Mouse (Mus musculus): Measurements from ENCODE around the gene Gm17087.

Gene Gm17087

DNA sequence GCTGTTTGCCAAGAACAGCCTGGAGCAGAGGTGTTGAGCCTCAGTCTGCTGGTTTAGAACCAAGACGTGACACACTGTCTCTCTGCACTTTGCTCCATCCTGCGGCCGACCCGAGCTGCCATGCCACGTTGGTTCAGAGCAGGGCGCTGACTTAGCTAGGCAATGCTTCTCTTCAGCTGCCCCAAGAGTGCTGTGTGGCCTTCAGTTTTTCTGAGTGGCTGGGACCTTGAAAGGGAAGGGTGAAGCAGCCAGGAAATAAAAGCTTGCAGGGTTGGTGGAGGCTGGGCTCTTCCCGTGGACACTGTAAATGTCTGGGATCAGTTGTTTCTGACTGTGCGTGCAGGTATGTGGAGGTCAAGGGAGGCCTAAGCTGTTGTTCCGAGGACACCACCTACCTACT lies 20.4 kb downstream of the Gm17087 start:
- DNase-seq (ENCODE audit: low spot score in 2 of 2), result no peak

DNA sequence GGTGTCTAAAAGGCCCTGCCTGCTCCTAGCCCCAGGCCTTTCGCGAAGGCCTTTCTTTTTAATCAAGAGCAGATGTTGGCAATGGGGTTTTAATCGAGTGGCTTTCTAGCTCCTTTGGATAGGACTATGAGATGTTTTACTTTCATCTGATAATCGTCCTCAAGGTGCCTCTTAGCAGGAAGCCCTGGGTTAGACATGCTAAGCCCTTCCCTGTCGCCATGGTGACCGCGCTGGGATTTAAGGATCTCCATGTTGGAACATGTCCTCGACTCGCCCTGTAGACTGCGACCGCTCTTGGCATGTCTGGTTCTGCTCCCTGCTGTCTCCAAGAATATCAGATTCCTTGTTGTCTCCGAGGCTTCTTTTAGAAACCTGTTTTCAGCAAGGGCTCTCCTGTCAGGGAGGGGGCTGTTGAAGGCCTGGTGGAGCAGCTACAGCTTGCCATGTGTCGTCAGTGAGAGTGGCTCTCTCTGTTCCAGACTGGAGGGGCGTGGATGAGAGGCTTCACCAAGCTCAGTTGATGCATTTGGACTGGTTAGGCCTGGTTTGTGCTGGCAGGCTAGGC lies 24.7 kb downstream of the Gm17087 start:
- DNase-seq (ENCODE audit: low spot score in 2 of 2), result no peak

DNA sequence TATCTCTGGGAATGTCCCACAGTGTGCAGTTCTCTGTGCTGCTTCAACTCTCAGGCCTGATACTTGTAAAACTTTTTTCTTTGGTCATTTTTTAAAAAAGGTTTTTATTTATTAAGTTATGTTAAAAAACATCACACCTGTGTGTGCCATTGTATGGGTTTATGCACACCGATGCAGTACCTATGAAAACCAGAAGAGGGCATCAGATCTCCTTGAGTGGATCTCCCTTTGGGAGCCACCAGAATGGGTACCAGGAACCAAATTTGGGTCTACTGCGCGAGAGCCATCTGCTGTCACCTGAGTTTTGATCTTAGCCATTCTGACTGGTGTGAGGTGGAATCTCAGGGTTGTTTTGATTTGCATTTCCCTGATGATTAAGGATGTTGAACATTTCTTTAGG lies 28.6 kb downstream of the Gm17087 start:
- DNase-seq (ENCODE audit: low spot score in 2 of 2), result no peak

DNA sequence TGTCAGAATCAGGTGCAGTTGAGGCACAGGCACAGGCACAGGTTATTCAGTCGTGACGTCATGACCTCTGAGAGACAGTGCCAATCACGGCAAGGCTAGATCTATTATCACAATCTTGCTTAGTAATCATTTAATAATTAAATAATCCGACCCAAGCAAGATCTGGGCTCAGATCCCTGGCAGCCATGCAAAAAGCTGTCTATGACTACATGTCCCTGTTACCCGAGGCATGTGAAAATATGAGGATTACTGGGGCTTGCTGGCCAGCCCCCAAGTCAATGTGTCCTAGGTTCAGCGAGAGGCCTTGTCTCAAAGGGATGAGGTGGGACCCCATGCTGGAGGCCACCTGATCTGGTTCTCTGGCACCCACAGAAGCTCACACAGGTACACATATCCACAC lies 30.2 kb downstream of the Gm17087 start:
- DNase-seq (ENCODE audit: low spot score in 2 of 2), result no peak

DNA sequence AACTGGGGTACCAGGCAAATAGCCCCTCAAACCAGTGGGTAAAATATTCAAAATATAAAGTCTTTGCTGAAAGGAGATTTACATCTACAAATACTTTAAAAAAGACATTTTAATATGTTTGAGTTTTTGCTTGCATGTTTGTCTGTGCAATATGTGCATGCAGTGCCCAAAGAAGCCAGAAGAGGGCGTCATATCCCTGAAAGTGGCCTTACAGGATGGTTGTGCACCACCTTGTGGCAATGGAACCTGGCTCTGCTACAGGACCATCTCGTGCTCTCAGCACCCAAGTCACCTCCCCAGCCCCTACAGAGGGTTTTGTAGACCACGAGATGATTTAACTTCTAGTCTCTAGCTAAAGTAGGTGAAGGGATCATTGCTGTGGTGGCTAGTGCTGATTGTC lies 32.9 kb downstream of the Gm17087 start:
- DNase-seq (ENCODE audit: low spot score in 2 of 2), result no peak

DNA sequence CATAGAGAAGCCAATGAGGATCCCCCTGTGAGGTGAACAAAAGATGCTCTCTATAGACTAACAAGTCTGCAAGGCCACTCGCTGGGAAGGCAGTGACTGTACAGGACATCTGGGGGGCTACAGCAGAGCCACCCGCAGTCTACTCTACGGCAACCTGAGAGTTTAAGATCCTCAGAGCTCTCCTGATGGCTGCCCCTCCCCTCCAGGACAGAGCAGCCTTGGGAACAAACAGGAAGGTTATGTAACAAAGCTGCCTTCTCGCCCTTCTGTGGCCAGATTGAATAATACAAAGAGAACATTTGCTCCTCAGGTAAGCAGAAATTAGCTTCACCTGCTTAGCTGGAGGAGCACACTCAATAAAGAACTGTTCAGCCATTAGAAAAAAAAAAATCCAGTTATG lies 34.1 kb downstream of the Gm17087 start:
- DNase-seq (ENCODE audit: low spot score in 2 of 2), result no peak

DNA sequence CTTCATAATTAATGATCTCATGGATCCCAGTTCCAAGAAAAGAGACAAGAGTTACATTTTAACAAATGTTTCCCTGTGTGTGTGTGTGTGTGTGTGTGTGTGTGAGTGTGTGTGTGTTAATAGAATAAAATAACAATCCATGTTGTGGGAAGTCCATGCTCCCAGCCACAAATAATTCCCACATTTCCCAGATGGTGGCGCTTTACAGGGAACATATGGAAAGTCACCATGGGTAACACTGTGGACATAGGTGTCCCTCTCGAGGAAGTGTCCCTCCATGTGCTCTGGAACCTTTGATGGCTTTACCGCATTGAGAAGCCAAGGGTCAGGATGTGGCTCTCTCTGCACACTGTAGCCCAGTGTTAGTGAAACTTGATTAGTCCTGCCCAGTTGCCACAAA lies 38.1 kb downstream of the Gm17087 start:
- no peak for DNase-seq (ENCODE audit: low spot score in 2 of 2)

DNA sequence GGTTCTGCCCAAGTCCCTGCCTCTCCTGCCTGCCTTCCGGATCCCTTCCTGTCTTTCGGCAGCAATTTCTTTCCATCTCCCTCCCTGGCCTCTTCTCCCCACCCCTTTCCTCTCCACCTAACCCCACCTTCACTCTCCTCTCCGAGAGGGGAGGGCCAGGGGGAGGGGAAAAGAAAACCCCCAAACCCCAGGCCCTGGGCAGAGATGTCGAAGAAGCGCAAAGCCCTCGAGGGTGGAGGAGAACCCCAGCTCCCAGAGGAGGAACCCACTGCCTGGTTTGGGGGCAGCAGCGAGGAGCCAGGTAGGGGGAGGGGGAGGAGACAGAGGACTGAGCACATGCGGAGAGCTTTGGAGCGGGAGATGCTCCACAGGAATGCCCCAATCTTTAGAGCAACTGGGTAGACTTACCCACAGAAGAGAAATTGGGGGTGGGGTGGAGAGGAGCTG lies 39.9 kb downstream of the Gm17087 start:
- no peak for DNase-seq (ENCODE audit: low spot score in 2 of 2)

DNA sequence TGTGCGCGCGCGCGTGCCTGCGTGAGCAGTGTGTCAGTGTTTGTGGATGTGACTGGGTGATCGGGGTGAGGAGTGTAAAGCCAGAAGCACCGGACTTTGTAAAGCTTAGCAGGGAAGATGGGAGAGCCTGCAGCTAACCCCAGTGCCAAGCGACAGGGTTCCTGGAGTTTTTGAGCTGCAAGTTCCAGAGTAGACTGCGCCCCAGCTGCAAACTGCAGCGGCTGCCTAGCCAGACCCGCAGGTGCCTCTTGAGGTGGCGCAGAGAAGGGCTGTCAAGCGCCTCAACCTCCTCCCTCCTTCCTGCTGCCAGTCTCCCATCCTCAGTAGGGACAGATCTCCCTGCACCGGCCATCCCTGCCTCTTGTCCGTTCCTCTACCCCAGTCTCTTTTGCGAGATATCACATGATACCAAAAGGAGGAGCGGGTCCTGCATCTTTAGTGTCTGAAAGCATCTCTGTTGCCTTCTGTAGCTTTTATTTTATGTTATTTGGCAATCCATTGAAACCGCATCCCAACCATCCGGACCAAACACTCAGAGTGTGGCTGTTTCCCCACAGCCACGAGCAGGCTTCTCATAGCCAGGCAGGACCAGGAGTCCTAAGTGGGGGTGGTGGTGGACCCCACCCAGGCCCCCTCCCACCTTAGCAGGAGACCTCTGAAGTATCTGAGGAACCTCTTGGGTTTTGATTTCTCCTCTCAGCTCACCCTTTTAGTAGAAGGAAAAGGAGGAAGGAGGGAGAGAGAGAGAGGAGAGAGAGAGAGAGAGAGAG lies 40.6 kb downstream of the Gm17087 start:
- DNase-seq (ENCODE audit: low spot score in 2 of 2), result no peak

DNA sequence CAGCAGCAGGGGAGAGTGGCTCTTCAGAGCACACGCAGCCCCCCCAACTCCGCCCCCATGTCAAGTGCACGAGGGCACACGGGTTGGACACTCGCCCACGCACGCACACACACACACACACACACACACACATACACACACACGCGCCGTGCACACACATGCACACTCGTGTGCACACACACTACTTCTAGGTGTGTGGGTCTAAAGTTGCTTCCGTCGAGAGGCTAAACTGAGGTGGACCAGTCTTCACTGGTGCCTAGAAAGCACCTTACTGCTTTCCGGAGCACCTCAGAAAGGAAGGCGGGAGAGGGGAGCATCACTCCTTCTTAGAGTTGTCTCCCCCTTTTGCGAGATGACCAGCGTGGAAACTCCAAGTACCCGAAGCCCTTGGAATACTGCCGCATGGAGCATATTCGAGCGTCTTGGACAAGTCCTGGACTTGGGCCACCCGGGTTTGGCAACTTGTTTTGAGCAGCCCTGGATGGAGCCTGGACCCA lies 41.5 kb downstream of the Gm17087 start, which contains the start of gene Pde10a:
Pde10a (plus strand) TSS at position 148 of the 497 bp plus-strand sequence.
- DNase-seq (ENCODE audit: low spot score in 2 of 2), result no peak

DNA sequence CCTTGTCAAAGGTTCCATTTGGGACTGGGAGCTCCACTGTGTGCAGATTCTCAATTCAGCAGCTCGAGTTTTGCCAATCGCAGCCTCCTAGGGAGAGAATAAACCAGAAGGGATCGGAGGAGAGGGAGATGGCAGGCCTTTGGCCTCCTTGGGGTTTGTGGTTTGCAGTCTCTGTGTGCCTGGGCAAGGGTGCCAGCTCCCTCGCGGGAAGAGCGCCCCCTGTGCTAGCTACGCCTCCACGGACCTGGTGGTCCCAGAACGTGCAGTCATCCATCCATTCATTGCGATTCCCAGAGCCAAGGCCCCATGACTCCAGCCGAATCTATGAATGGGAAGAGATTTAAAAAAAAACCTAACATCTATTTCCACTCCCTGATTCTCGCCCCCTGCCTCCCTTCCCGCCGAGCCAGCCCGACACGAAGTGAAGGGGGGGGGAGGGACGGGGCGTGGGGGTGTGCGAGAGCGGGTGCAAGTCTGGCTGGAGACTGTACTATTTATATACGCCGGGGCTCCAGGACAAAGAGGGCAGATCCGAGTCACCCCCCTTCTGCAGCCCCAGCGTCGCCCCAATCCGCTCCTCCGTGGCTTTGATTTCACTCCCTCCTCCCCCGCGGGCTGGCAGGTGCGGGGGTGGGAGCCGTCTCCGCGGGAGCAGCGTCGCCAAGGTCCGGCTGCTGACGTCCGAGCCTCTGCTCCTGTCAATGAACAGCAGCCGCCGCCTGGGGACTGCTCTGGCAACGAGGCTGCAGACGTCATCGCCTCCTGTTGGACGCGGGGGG lies 42.2 kb downstream of the Gm17087 start:
- peak; percentile 27 to 28 for DNase-seq (ENCODE audit: low spot score in 2 of 2)

DNA sequence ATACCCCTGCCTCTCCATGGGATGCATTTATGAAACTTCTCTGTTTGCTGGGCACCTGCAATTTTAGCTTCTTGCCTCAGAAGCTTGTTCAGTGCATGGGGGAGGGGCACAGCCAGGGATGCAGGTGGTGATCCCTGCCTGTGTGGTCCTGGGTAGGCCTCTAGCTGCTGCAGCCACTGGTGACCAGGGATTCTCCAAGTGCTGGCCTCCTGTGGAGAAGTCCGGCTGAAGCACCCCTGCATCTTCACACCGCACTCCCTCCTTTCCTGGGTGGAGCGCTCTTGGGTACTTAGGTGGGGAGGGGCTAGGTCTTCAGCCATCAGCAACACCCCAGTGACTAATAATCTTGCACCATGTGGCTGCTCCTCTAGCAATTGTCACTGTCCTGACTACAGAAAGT lies 42.8 kb downstream of the Gm17087 start:
- no peak for DNase-seq (ENCODE audit: low spot score in 2 of 2)

DNA sequence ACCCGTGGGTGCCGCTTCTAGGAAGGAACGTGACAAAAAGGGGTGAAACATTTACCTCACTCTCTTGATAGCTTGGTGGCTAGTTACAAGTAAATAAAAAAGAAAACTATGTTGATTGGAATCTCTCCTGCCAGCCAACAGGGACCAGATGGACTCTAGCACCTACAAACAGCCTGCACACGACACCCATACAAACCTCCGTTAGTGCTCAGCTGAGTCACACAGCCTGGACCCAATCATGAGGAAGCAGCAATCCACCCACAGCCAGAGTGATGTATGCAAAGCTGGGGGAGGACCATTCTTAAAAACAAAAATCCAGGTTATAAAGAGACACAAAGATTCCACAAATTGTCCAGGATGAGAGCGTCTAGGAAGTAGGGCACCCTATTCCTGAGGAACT lies 50.7 kb downstream of the Gm17087 start:
- DNase-seq (ENCODE audit: low spot score in 2 of 2), result no peak
